In genomic region chr9:90163749-90164095, GRCm38 (mm10) we compare ENCODE assay signal across 8 mouse cellular contexts. TPM values are rescaled to one million over a fixed set of nuclear protein-coding genes. Genes with fewer than 3 reads are reported as not detected.
DNase-seq lines count a peak whose midpoint lies in the region; ATAC-seq and TF ChIP-seq lines count a peak whose summit lies in the region.

No protein-coding gene starts in this region.

- peak overlapping the region; percentile 89 for H3K4me2 ChIP-seq in hindbrain, embryonic 11.5 days (replicated peaks; ENCODE audit: low read depth, low read length)
- peak overlapping the region; percentile 94 for H3K4me2 ChIP-seq in limb, embryonic 15.5 days
- H3K4me2 ChIP-seq in midbrain, embryonic 16.5 days (ENCODE audit: low read length), result peak overlapping the region; percentile 87

- H3K4me1 ChIP-seq in embryonic fibroblast, embryonic 13.5 days (ENCODE audit: control insufficient read depth, insufficient read depth, low read length), result no peaks in the 10 kb centered on the region
- 0 out of 2 replicates have a peak, but pooled peaks cover 2% of the 10 kb centered on the region for H3K4me1 ChIP-seq in hindbrain, embryonic 11.5 days (replicated peaks; ENCODE audit: control insufficient read depth, insufficient read depth, low read length)
- H3K4me1 ChIP-seq in limb, embryonic 15.5 days, result peaks cover 12% of the 10 kb centered on the region
- H3K4me1 ChIP-seq in midbrain, embryonic 16.5 days (ENCODE audit: control insufficient read depth, insufficient read depth, low read length), result peaks cover 16% of the 10 kb centered on the region; the same call in 1 of the 2 replicates

- TF ChIP-seq POLR2A in embryonic fibroblast, embryonic 13.5 days (IDR thresholded peaks at IDR 0.05; ENCODE audit: low read depth, low read length), result no peak

- H3K36me3 ChIP-seq in hindbrain, embryonic 11.5 days (ENCODE audit: control insufficient read depth, insufficient read depth, low read length), result no peaks in the 10 kb centered on the region
- no peaks in the 10 kb centered on the region for H3K36me3 ChIP-seq in limb, embryonic 15.5 days
- no peaks in the 10 kb centered on the region for H3K36me3 ChIP-seq in midbrain, embryonic 16.5 days (ENCODE audit: control insufficient read depth, insufficient read depth, low read length)

- TF ChIP-seq CTCF in embryonic fibroblast, embryonic 13.5 days (IDR thresholded peaks at IDR 0.05; ENCODE audit: borderline replicate concordance, insufficient read depth, low read length), result no peak

- peak; percentile 56 for ATAC-seq in hindbrain, embryonic 11.5 days (ENCODE audit: low FRiP score)
- peak; percentile 15; the same call in 1 of the 2 replicates for ATAC-seq in limb, embryonic 15.5 days (ENCODE audit: insufficient number of reproducible peaks, low FRiP score, low TSS enrichment, low read depth)
- peak; percentile 60; the same call in 1 of the 2 replicates for ATAC-seq in midbrain, embryonic 16.5 days

- WGBS in hindbrain, embryonic 11.5 days, result under 1% methylated on average over 18 of the region's 18 CpGs
- 1% methylated on average over 18 of the region's 18 CpGs for WGBS in limb, embryonic 15.5 days
- WGBS in midbrain, embryonic 16.5 days, result under 1% methylated on average over 18 of the region's 18 CpGs

- no peaks in the 10 kb centered on the region for H3K27me3 ChIP-seq in hindbrain, embryonic 11.5 days (ENCODE audit: control insufficient read depth, insufficient read depth, low read length)
- no peaks in the 10 kb centered on the region for H3K27me3 ChIP-seq in limb, embryonic 15.5 days
- no peaks in the 10 kb centered on the region for H3K27me3 ChIP-seq in midbrain, embryonic 16.5 days (ENCODE audit: control insufficient read depth, insufficient read depth, low read depth, low read length)

- H3K27ac ChIP-seq in embryonic fibroblast, embryonic 13.5 days (ENCODE audit: insufficient read depth, low read length), result no peak overlapping the region
- peak overlapping the region; percentile 54; the same call in 1 of the 2 replicates for H3K27ac ChIP-seq in hindbrain, embryonic 11.5 days (ENCODE audit: low read depth, low read length)
- H3K27ac ChIP-seq in limb, embryonic 15.5 days, result peak overlapping the region; percentile 75; the same call in 1 of the 2 replicates
- no peak overlapping the region for H3K27ac ChIP-seq in midbrain, embryonic 16.5 days (ENCODE audit: low read length)

- peak overlapping the region; percentile 77 for H3K9ac ChIP-seq in hindbrain, embryonic 11.5 days (ENCODE audit: low read depth, low read length)
- peak overlapping the region; percentile 68 for H3K9ac ChIP-seq in limb, embryonic 15.5 days
- H3K9ac ChIP-seq in midbrain, embryonic 16.5 days (ENCODE audit: low read depth, low read length), result peak overlapping the region; percentile 81

- peak overlapping the region; percentile 56 for H3K4me3 ChIP-seq in embryonic fibroblast, embryonic 13.5 days (ENCODE audit: insufficient read depth, low read length)
- peak overlapping the region; percentile 69 for H3K4me3 ChIP-seq in hindbrain, embryonic 11.5 days (ENCODE audit: low read depth, low read length)
- peak overlapping the region; percentile 74 for H3K4me3 ChIP-seq in limb, embryonic 15.5 days
- H3K4me3 ChIP-seq in midbrain, embryonic 16.5 days (ENCODE audit: low read depth, low read length), result peak overlapping the region; percentile 65

- DNase-seq in right cerebral cortex, postnatal 4 days, result peak; percentile 47
- no peak for DNase-seq in right cerebral cortex, postnatal 10 days (ENCODE audit: low spot score in 2 of 2)
- peak; percentile 68 for DNase-seq in hindbrain, embryonic 11.5 days (ENCODE audit: low spot score)
- no peak for DNase-seq in layer of hippocampus, adult 18-20 months (ENCODE audit: low spot score in 2 of 2)
- DNase-seq in layer of hippocampus, adult 9-10 months (ENCODE audit: low spot score), result no peak

- no peaks in the 10 kb centered on the region for H3K9me3 ChIP-seq in hindbrain, embryonic 11.5 days (ENCODE audit: control insufficient read depth, low read length)
- no peaks in the 10 kb centered on the region for H3K9me3 ChIP-seq in limb, embryonic 15.5 days
- H3K9me3 ChIP-seq in midbrain, embryonic 16.5 days (replicated peaks; ENCODE audit: control insufficient read depth, low read length, poor library complexity, severe bottlenecking), result peaks cover 6% of the 10 kb centered on the region

RNA-seq across cellular contexts. Expression of gene Adamts7, which starts 0.9 kb away (rescaled TPM):
- polyA plus RNA-seq in embryonic fibroblast, embryonic 13.5 days (2011; ENCODE audit: insufficient read length, low read depth, missing spikeins), result 6.3 and 6.5 TPM in 2 replicates
- 10.3 and 10.4 TPM in 2 replicates for polyA plus RNA-seq in hindbrain, embryonic 11.5 days (2014; fragmentation: Nextera tagmentation; extraction: Ambion mirVana)
- 13.7 and 14.2 TPM in 2 replicates for polyA plus RNA-seq in limb, embryonic 15.5 days (2015; fragmentation: Nextera tagmentation; extraction: Ambion mirVana)
- 7.0 and 8.8 TPM in 2 replicates for polyA plus RNA-seq in midbrain, embryonic 16.5 days (2015; fragmentation: Nextera tagmentation; extraction: Ambion mirVana)
- total RNA-seq in layer of hippocampus, adult 18-20 months (2021), result under 1 TPM; 0.32 to 0.36 TPM

RNA-seq across cellular contexts. Expression of gene Morf4l1, which starts 49.1 kb away (rescaled TPM):
- polyA plus RNA-seq in embryonic fibroblast, embryonic 13.5 days (2011; ENCODE audit: insufficient read length, low read depth, missing spikeins), result 546 and 660 TPM in 2 replicates
- 533 and 557 TPM in 2 replicates for polyA plus RNA-seq in hindbrain, embryonic 11.5 days (2014; fragmentation: Nextera tagmentation; extraction: Ambion mirVana)
- 440 and 463 TPM in 2 replicates for polyA plus RNA-seq in limb, embryonic 15.5 days (2015; fragmentation: Nextera tagmentation; extraction: Ambion mirVana)
- 627 and 665 TPM in 2 replicates for polyA plus RNA-seq in midbrain, embryonic 16.5 days (2015; fragmentation: Nextera tagmentation; extraction: Ambion mirVana)
- 100 to 1,000 TPM; 441 to 446 TPM for total RNA-seq in layer of hippocampus, adult 18-20 months (2021)

Comparison
In these comparisons a context has a peak if more than half of its experiments do, and no peak if none do; other contexts are left out.
1. DNase-seq: peak in right cerebral cortex, postnatal 4 days (single experiment) and hindbrain, embryonic 11.5 days (single experiment); none in right cerebral cortex, postnatal 10 days (0 of 2), layer of hippocampus, adult 18-20 months (0 of 2) and layer of hippocampus, adult 9-10 months (single experiment).
2. H3K27ac ChIP-seq: peak in hindbrain, embryonic 11.5 days (single experiment) and limb, embryonic 15.5 days (single experiment); none in embryonic fibroblast, embryonic 13.5 days (single experiment) and midbrain, embryonic 16.5 days (single experiment).
3. Peak in every context shown above with its lines, with median percentiles within 50 percentile points of each other: H3K4me3 ChIP-seq, ATAC-seq, H3K4me2 ChIP-seq and H3K9ac ChIP-seq.